Mouse (Mus musculus): Measurements from ENCODE around the gene Per2.

Gene Per2

GRCm38 (mm10) chr1:91458223-91458861, 782 bp downstream of the Per2 start:
- DNase-seq, result peak; percentile 64 to 68

GRCm38 (mm10) chr1:91457698-91458097, 1.4 kb downstream of the Per2 start:
- no peak for DNase-seq

- no peak for DNase-seq
These were observed 2.0 kb downstream of the Per2 start for GRCm38 (mm10) chr1:91457116-91457515.

GRCm38 (mm10) chr1:91456301-91456801, 2.8 kb downstream of the Per2 start:
- peak in 1 of 2 experiments; percentile 22 for DNase-seq

GRCm38 (mm10) chr1:91455661-91456161, 3.4 kb downstream of the Per2 start:
- DNase-seq, result peak; percentile 18 to 38

- no peak for DNase-seq
These were observed 4.2 kb downstream of the Per2 start for GRCm38 (mm10) chr1:91454927-91455326.

- no peak for DNase-seq
These were observed 4.8 kb downstream of the Per2 start for GRCm38 (mm10) chr1:91454366-91454765.

- no peak for DNase-seq
These were observed 5.2 kb downstream of the Per2 start for GRCm38 (mm10) chr1:91453932-91454331.

GRCm38 (mm10) chr1:91451547-91452084, 7.5 kb downstream of the Per2 start:
- DNase-seq, result no peak

- DNase-seq, result no peak
These were observed 8.3 kb downstream of the Per2 start for GRCm38 (mm10) chr1:91450851-91451250.

GRCm38 (mm10) chr1:91448688-91449087, 10.4 kb downstream of the Per2 start:
- no peak for DNase-seq

GRCm38 (mm10) chr1:91446511-91446910, 12.6 kb downstream of the Per2 start:
- DNase-seq, result no peak

GRCm38 (mm10) chr1:91446060-91446459, 13.1 kb downstream of the Per2 start:
- DNase-seq, result peak in 1 of 2 experiments; percentile 28

GRCm38 (mm10) chr1:91444841-91445830, 14.0 kb downstream of the Per2 start:
- DNase-seq, result no peak

GRCm38 (mm10) chr1:91442350-91442990, 16.7 kb downstream of the Per2 start:
- DNase-seq, result no peak

GRCm38 (mm10) chr1:91441855-91442254, 17.3 kb downstream of the Per2 start:
- no peak for DNase-seq

- DNase-seq, result no peak
These were observed 19.3 kb downstream of the Per2 start for GRCm38 (mm10) chr1:91439776-91440175.

- no peak for DNase-seq
These were observed 21.6 kb downstream of the Per2 start for GRCm38 (mm10) chr1:91437573-91437972.

- no peak for DNase-seq
These were observed 22.1 kb downstream of the Per2 start for GRCm38 (mm10) chr1:91437083-91437400.

- peak; percentile 61 to 75 for DNase-seq
These were observed 22.6 kb downstream of the Per2 start for GRCm38 (mm10) chr1:91436380-91437082.

- peak; percentile 29 to 60 for DNase-seq
These were observed 23.5 kb downstream of the Per2 start for GRCm38 (mm10) chr1:91435606-91436130.

- no peak for DNase-seq
These were observed 24.2 kb downstream of the Per2 start for GRCm38 (mm10) chr1:91434905-91435304.

All from cerebellum, postnatal 14 days (tissue).